Mouse (Mus musculus) liver, embryonic 12.5 days (tissue): ENCODE results near the gene Dixdc1. TPM values are rescaled to one million over a fixed set of nuclear protein-coding genes. Genes with fewer than 3 reads are reported as not detected.

Experiments used
- ATAC-seq: fragments of 200-750 bp; cut with Nextera tagmentation; 2 replicates; pipeline ENCODE4 v1.8.0; 2017; ENCODE audit warnings: moderate number of reproducible peaks, mild to moderate bottlenecking, moderate library complexity
- H3K27ac ChIP-seq: fragments of 300-500 bp; sonication (generic); 2 replicates; pipeline ENCODE4 v1.5.1; 2016; ENCODE audit warnings: mild to moderate bottlenecking
- H3K27me3 ChIP-seq: fragments of 300-500 bp; sonication (generic); replicated peaks from 2 replicates; pipeline ENCODE4 v1.6.1; 2016; ENCODE audit warnings: mild to moderate bottlenecking, moderate library complexity
- H3K36me3 ChIP-seq: fragments of 300-500 bp; sonication (generic); 2 replicates; pipeline ENCODE4 v1.6.1; 2016; ENCODE audit warnings: mild to moderate bottlenecking, moderate library complexity
- H3K4me1 ChIP-seq: fragments of 300-500 bp; sonication (generic); 2 replicates; pipeline ENCODE4 v1.6.1; 2016
- H3K4me2 ChIP-seq: fragments of 300-500 bp; sonication (generic); 2 replicates; pipeline ENCODE4 v1.6.1; 2016; ENCODE audit warnings: mild to moderate bottlenecking, moderate library complexity
- H3K4me3 ChIP-seq: fragments of 300-500 bp; sonication (generic); 2 replicates; pipeline ENCODE4 v1.5.1; 2016; ENCODE audit warnings: mild to moderate bottlenecking, moderate library complexity
- H3K9ac ChIP-seq: fragments of 300-500 bp; sonication (generic); 2 replicates; pipeline ENCODE4 v1.6.1; 2016; ENCODE audit warnings: mild to moderate bottlenecking, moderate library complexity
- H3K9me3 ChIP-seq: fragments of 300-500 bp; sonication (generic); replicated peaks from 2 replicates; pipeline ENCODE4 v1.6.1; 2016; ENCODE audit warnings: mild to moderate bottlenecking, moderate library complexity
- WGBS: fragments of 180-500 bp; shearing (Covaris S2); methylation state at CpG from one replicate; pipeline ENCODE4 v1.1.7; 2016; ENCODE audit not compliant: insufficient replicate concordance; 5-methylcytosine and 5-hydroxymethylcytosine counted together
- polyA plus RNA-seq: library from polyadenylated mRNA; unstranded; fragments of >200 nt; fragmentation: Nextera tagmentation; extraction: Ambion mirVana; gene quantifications from 2 replicates; pipeline ENCODE4 v1.2.1, GENCODE M21; 2016

The Dixdc1 gene
- polyA plus RNA-seq, 1 experiment from 2014 or later = 1.2 TPM

DNA sequence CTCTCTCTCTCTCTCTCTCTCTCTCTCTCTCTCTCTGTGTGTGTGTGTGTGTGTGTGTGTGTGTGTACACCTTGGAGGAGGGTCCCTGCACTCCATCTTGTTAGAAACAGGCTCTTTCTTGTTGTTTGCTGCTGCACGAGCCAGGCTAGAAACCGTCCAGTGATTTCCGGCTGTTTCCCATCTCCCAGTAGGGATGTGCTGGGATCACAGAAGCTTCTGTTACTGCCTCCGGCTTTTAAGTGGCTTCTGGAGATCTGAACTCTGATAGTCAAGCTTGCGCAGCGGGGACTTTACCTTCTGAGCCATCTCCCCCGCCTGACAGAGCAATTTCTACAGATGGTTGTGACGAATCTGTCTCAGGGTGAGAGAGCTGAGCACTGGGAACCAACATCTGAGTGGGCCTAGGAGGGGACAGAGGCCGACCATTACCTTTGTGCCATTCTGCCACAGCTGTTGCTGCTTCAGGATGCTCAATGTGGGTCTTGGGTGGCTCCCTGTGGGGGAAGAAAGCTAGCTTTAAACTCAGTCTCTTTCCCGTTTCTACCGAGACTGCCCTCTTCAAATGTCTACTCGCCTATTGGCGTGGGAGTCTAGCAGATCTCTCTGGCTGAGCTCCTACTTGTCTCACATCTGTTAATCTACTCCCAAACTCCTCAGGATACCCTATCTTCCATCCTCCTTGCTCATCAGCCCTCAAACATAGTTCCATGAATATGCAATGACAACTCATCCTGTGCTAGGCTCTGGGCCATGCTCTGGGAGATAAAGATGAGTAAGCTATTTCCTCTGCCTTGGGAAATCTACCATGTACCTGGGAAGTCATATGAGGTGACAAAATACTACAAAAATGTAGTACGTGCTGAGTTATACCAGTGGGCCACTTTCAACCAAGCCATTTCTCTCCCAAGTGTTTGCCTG is 1.8 kb upstream of the Dixdc1 start:
- ATAC-seq = no peak
- 80% methylated on average over 14 of the region's 14 CpGs for WGBS
- Histone ChIP-seq H3K27ac (no peak overlapping the region), H3K9me3 (no peaks in the 10 kb centered on the region), H3K9ac (no peak overlapping the region), H3K36me3 (no peaks in the 10 kb centered on the region), H3K4me1 (peaks cover 7% of the 10 kb centered on the region), H3K4me3 (no peak overlapping the region), H3K27me3 (peaks cover 9% of the 10 kb centered on the region), H3K4me2 (no peak overlapping the region)

DNA sequence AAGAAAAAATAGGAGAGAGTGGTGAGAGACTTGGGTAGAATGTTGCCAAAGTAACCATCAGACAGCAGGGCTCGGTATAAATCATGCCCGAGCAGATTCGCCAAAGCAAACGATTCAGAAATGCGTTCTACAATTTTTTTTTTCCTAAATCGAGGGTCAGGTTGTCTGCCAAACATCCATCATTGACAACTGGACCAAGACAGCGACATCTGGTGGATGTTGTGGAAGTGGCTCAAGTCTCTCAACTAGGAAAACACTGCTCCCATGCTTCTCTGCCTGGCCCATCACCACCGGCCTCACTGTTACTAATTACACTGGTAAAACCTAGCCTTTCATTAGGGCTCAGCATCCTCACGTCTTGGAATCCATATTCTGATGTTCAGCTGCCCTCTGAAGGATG is 4.3 kb downstream of the Dixdc1 start:
- Histone ChIP-seq H3K4me2 (no peak overlapping the region), H3K4me1 (peaks cover 7% of the 10 kb centered on the region), H3K27me3 (0 out of 2 replicates have a peak, but pooled peaks cover 15% of the 10 kb centered on the region), H3K9ac (no peak overlapping the region), H3K36me3 (no peaks in the 10 kb centered on the region), H3K27ac (no peak overlapping the region), H3K4me3 (no peak overlapping the region), H3K9me3 (no peaks in the 10 kb centered on the region)
- WGBS = 5% methylated on average over 9 of the region's 9 CpGs
- no peak for ATAC-seq

DNA sequence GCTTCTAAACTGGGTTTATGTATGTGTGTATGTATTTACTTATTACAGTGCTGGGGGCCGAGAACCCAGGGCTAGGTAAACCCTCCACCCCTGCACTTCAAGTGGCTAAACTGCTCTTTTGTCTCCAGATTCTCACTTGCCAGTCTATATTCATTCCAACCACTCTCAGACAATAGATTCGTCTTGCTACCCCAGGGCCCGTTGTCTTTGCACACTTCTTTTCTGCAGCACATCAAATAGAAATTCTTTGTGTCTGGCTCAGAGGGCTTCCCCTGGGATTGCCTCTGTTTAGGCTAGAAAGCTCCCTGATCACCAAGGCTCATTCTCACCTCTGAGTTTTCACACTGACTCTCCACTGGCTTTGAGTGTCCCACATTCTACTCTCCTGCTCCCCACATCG is 6.8 kb downstream of the Dixdc1 start:
- ATAC-seq = no peak
- no peaks in the 10 kb centered on the region for H3K36me3 ChIP-seq
- no peaks in the 10 kb centered on the region for H3K9me3 ChIP-seq
- H3K27me3 ChIP-seq = peaks cover 31% of the 10 kb centered on the region
- H3K4me2 ChIP-seq = no peak overlapping the region
- 35% methylated on average over 4 of the region's 4 CpGs for WGBS
- no peak overlapping the region for H3K27ac ChIP-seq
- H3K4me3 ChIP-seq = no peak overlapping the region
- no peak overlapping the region for H3K9ac ChIP-seq
- H3K4me1 ChIP-seq = peaks cover 7% of the 10 kb centered on the region; the same call in 1 of the 2 replicates

DNA sequence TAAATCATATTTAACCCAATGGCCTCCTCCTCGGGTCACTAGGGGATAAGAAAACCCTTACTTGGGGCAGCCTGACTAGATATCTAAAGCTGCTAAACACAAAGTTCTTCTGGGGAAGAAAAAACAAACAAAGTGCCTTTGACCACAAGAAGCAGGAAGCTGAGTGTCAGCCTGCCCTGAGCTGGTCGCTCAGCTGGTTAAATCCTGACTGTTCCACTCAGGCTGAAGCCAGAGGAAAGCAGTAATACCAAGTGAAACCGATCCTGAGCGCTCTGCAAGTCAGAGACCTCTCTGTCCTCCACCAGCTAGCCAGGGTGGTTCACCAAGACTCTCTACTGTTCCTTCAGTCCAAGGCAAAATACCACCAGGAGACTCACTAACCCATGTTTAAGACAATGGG is 9.7 kb downstream of the Dixdc1 start:
- H3K36me3 ChIP-seq = no peaks in the 10 kb centered on the region
- ATAC-seq = no peak
- peaks cover 8% of the 10 kb centered on the region; the same call in 1 of the 2 replicates for H3K4me1 ChIP-seq
- no peak overlapping the region for H3K4me3 ChIP-seq
- no peak overlapping the region for H3K9ac ChIP-seq
- H3K27me3 ChIP-seq = peaks cover 51% of the 10 kb centered on the region
- 17% methylated on average over 4 of the region's 4 CpGs for WGBS
- H3K9me3 ChIP-seq = no peaks in the 10 kb centered on the region
- H3K27ac ChIP-seq = no peak overlapping the region
- no peak overlapping the region for H3K4me2 ChIP-seq

DNA sequence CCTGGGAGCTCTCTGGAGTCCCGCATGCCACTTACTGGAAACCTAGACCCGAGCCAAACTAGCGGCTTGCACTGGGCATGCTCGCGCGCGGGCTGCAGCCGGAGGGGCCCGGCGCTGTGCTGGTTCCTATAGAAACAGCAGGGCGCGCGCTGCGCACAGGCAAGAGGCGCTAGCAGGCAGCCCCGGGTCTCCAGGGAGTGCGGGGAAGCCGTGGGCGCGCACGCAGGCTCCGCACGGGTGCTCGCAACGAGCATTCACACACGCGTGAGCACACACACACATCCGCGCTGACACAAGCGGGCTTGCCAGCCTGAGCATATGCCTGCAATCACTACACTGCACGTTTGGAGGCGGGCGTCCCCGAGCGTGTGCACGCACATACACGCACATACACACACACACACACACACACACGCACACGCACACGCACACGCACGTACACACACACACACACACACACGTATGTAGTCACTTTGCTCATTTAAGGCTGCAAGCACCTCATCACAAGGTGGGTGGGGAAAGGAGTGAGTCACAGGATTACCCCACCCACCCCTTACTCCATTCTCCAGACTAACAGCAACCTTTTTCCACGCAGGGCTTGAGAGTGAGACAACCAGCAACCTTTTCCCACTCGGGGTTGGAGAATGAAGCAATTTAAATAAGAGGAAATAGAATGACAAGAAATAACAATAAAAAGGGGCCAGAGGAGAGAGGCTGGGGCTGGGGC is 11.2 kb downstream of the Dixdc1 start:
- peaks cover 8% of the 10 kb centered on the region; the same call in 1 of the 2 replicates for H3K4me1 ChIP-seq
- H3K9ac ChIP-seq = peak overlapping the region; percentile 55
- H3K4me3 ChIP-seq = peak overlapping the region; percentile 50
- peak; percentile 73 for ATAC-seq
- peaks cover 59% of the 10 kb centered on the region for H3K27me3 ChIP-seq
- WGBS = under 1% methylated on average over 44 of the region's 45 CpGs
- H3K36me3 ChIP-seq = no peaks in the 10 kb centered on the region
- no peaks in the 10 kb centered on the region for H3K9me3 ChIP-seq
- H3K4me2 ChIP-seq = peak overlapping the region; percentile 73
- no peak overlapping the region for H3K27ac ChIP-seq

DNA sequence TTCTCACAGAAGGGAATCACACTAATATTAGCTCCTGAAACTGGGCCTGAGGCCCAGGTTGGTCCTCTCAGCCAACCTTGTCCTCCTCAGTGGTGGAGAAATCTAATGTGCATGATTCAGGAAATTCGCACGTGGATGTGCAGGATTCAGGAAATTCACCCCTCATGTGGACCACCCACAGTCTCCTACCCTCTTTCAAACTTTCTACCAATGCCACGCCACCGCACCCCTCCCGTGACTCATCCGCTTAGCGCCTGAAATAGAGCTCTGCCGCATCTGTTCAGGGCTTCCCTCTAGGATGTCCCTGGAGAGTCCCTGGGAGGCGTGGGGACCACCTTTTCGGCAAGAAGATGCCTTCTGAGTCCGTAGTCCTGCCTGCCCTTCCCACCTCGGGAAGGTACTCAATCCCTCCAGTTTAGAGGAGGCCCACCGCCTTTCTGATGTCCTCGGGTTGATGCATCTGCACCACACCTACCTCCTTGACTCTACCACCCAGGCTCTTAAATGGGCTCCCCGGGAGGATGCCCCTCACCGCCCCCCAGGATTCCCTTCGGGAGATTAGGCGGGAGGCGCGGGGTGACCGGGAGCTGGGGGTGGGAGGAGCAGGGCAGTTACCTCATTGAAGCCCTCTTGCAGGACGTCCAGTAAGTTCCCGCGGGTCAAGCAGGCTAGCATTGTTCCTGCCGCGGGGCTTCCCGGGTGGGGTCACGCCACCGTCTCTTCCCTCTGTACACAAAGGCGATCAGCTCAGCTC is 12.0 kb downstream of the Dixdc1 start:
- H3K9ac ChIP-seq = peak overlapping the region; percentile 55
- H3K36me3 ChIP-seq = no peaks in the 10 kb centered on the region
- peaks cover 8% of the 10 kb centered on the region; the same call in 1 of the 2 replicates for H3K4me1 ChIP-seq
- peaks cover 61% of the 10 kb centered on the region for H3K27me3 ChIP-seq
- H3K9me3 ChIP-seq = no peaks in the 10 kb centered on the region
- peak overlapping the region; percentile 73 for H3K4me2 ChIP-seq
- H3K4me3 ChIP-seq = peak overlapping the region; percentile 50
- WGBS = 15% methylated on average over 30 of the region's 30 CpGs
- no peak overlapping the region for H3K27ac ChIP-seq
- ATAC-seq = peak; percentile 49

DNA sequence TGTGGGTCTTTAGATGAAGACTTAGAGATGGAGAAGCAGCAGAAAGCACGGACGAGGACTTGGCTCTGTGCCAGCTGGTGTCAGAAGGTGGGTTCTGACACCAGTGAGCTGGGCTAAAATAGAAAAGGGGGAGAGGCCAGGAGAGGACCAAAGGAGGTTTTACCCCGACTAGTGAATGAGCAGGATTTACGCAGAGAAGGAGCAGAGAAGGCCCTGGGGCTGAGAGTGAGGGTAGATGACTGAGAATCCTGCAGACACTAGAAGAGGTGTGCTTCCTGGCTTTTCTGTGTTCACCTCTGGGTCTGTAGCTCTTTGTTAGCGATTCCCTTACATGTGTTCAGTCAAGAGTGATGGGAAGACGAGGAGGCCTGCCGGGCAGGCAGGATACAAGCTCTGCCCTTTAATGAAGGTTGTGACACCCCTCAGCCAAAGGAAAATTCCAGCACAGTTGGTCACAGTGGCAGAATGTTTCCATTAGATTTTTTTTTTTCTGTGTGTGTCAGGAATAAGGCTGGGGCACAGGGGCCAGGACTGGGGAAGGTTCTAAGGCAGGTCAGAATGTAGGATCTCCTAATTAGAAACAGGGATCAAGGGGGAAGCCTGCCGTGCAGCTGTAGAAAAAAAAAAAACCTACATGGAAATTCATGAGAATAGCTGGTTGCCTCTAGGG is 13.3 kb downstream of the Dixdc1 start:
- Histone ChIP-seq H3K4me3 (no peak overlapping the region), H3K4me2 (no peak overlapping the region), H3K27ac (no peak overlapping the region), H3K27me3 (peaks cover 65% of the 10 kb centered on the region), H3K9me3 (no peaks in the 10 kb centered on the region), H3K9ac (no peak overlapping the region), H3K4me1 (peaks cover 8% of the 10 kb centered on the region; the same call in 1 of the 2 replicates), H3K36me3 (no peaks in the 10 kb centered on the region)
- 63% methylated on average over 8 of the region's 8 CpGs for WGBS
- no peak for ATAC-seq

DNA sequence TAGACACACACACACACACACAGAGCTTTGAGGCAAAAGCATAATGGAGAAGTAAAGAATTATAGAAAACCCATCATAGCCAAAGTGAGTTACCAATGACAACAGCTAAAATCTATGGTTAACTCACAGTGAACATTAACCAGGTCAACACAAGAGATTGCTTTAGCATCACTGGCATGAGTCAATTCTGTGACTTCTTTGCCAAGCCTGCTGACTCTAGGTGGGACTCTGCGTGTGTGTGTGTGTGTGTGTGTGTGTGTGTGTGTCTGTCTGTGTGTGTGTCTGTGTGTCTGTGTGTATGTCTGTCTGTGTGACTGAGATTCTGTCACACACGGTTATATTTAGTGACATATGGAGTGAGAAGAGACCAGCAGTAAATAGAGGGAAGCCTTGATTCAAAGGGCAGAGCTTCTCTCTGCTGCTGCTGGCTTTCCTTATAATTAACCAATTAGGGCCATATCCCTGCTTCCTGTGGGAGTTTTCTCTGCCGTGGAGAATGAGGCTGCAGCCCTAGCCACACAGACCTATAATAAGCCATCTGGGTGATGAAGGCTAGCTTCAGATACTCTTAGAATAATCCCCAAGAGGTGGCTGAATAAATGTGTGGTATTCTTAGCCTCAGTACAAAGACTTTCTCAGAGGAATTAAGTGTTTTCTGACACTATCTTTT is 14.5 kb downstream of the Dixdc1 start:
- Histone ChIP-seq H3K4me3 (no peak overlapping the region), H3K9ac (no peak overlapping the region), H3K9me3 (no peaks in the 10 kb centered on the region), H3K27ac (no peak overlapping the region), H3K4me2 (no peak overlapping the region), H3K36me3 (no peaks in the 10 kb centered on the region), H3K4me1 (peaks cover 8% of the 10 kb centered on the region; the same call in 1 of the 2 replicates), H3K27me3 (peaks cover 62% of the 10 kb centered on the region)
- 34% methylated on average over 3 of the region's 3 CpGs for WGBS
- no peak for ATAC-seq

DNA sequence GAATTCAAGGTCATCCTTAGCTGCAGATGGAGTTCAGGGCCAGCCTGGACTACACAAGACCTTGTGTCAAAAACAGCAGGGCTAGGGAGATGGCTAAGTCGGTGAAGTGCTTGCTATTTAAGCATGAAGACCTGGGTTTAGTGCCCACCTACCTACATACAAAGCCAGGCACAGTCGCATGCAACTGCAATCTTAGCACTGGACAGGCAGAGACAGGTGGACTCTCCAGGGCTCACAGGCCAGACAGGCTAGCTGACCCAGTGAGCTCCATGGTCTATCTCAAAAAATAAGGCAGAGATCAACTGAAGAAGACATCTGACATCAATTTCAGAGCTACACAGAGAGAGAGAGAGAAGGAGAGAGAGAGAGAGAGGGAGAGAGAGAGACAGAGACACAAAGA is 15.2 kb downstream of the Dixdc1 start:
- H3K36me3 ChIP-seq = no peaks in the 10 kb centered on the region
- ATAC-seq = no peak
- H3K27me3 ChIP-seq = peaks cover 62% of the 10 kb centered on the region
- H3K27ac ChIP-seq = no peak overlapping the region
- no peak overlapping the region for H3K4me3 ChIP-seq
- H3K9ac ChIP-seq = no peak overlapping the region
- peaks cover 8% of the 10 kb centered on the region; the same call in 1 of the 2 replicates for H3K4me1 ChIP-seq
- H3K4me2 ChIP-seq = no peak overlapping the region
- no peaks in the 10 kb centered on the region for H3K9me3 ChIP-seq
- WGBS = 62% methylated on average over 2 of the region's 2 CpGs

DNA sequence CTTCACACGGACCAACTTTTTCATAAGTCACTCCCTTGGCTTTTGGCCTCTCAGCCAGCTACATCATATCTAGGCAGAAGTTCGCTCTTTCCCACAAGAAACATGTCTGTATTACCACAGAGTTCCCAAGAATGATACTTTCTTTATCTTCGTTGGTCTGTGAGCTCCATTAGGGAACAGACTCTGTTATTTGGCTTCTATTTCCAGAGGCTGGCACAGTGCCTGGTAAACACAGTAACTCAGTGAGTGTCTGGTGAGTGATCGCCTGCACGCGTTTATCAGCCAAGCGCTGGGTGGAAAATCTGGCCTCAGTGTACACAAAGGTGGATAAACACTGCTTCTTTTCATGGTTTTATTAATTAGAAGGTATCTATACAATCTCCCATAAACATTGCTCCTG is 15.9 kb downstream of the Dixdc1 start:
- no peak overlapping the region for H3K27ac ChIP-seq

DNA sequence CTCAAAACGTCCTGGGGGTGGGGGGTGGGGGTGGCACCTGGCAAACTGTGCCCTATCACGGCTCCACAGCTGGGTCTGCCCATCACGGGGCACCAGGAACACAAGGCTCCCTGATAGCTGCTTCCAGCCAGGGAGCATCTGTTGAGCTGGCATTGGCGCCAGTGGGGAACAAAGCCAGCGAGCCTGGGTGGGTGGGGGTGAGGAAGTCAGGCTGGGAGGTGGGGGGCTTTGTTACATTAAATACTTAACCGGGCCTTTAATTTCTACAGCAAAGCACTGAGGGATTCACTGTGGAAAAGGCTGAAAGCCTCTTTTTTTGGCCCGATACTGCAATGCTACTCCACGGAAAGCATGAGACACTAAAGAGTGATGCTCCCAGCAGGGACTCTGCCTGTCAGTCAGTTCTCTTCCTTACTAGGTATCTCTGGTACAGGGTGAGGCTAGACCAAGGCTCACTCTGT is 16.8 kb downstream of the Dixdc1 start:
- WGBS = 34% methylated on average over 8 of the region's 8 CpGs
- H3K4me2 ChIP-seq = no peak overlapping the region
- no peak for ATAC-seq
- peaks cover under 1% of the 10 kb centered on the region; the same call in 1 of the 2 replicates for H3K4me1 ChIP-seq
- H3K36me3 ChIP-seq = no peaks in the 10 kb centered on the region
- H3K27ac ChIP-seq = no peak overlapping the region
- no peak overlapping the region for H3K4me3 ChIP-seq
- peaks cover 52% of the 10 kb centered on the region for H3K27me3 ChIP-seq
- H3K9me3 ChIP-seq = no peaks in the 10 kb centered on the region
- H3K9ac ChIP-seq = no peak overlapping the region

More for the DNA sequence above, 15.9 kb downstream of the Dixdc1 start:
- Histone ChIP-seq H3K36me3 (no peaks in the 10 kb centered on the region), H3K9ac (no peak overlapping the region), H3K4me1 (peaks cover 8% of the 10 kb centered on the region; the same call in 1 of the 2 replicates), H3K4me2 (no peak overlapping the region), H3K9me3 (no peaks in the 10 kb centered on the region), H3K27me3 (peaks cover 56% of the 10 kb centered on the region), H3K4me3 (no peak overlapping the region)
- WGBS = 61% methylated on average over 7 of the region's 7 CpGs
- no peak for ATAC-seq
